Mouse (Mus musculus): ENCODE results near the gene Gm42791.

Gene Gm42791

GRCm38 (mm10) chr5:148885821-148886609, 108.9 kb downstream of the Gm42791 start:
- no peak for DNase-seq (ENCODE audit: low spot score in 2 of 2)

DNA sequence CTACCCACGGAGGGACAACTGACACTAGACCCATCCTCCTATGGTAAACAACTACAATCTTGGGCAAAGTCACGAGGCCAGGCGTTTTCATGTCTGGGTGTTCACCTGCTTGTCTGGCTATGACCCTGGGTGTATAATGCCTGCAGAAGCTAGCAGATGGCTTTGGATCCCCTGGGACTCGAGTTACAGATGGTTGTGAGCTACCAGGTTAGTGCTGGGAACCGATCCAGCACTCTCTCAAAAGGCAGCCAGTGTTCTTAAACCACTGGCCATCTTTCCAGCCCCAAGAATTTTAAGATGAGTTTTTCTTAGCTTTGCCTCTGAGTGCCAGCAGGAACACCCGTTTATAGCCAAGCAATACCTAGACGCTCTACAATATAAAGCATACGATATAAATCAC, 111.3 kb downstream of the Gm42791 start:
- DNase-seq (ENCODE audit: low spot score in 2 of 2) = no peak

- DNase-seq (ENCODE audit: low spot score in 2 of 2) = no peak
Measured at GRCm38 (mm10) chr5:148879218-148879617, 115.7 kb downstream of the Gm42791 start.

- no peak for DNase-seq (ENCODE audit: low spot score in 2 of 2)
Measured at GRCm38 (mm10) chr5:148873116-148873515, 121.8 kb downstream of the Gm42791 start.

- DNase-seq (ENCODE audit: low spot score in 2 of 2) = no peak
Measured at GRCm38 (mm10) chr5:148869583-148869982, 125.4 kb downstream of the Gm42791 start.

GRCm38 (mm10) chr5:148867766-148868165, 127.2 kb downstream of the Gm42791 start:
- DNase-seq (ENCODE audit: low spot score in 2 of 2) = no peak

- DNase-seq (ENCODE audit: low spot score in 2 of 2) = no peak
Measured at GRCm38 (mm10) chr5:148867171-148867570, 127.8 kb downstream of the Gm42791 start.

GRCm38 (mm10) chr5:148866571-148866970, 128.4 kb downstream of the Gm42791 start:
- DNase-seq (ENCODE audit: low spot score in 2 of 2) = no peak

DNA sequence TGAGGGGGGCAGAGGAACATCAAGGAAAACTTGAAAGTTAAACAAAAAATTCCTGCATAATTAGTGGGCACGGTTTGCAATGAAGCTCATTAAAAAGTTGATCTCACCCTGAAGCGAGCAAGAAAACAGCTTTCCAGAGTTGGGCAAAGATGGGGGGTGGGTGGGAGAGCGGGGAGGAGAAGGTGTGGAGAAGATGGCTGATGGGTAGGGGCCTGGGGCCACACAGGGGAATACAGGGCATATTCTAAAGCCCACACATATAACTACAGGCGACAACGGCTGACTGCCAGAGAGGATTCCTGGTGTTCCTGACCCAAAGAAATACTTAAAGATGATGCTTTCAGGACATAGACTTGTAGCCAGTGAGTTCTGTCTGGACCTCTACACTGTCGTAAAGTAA, 131.5 kb downstream of the Gm42791 start:
- no peak for DNase-seq (ENCODE audit: low spot score in 2 of 2)

GRCm38 (mm10) chr5:148862853-148863252, 132.1 kb downstream of the Gm42791 start:
- DNase-seq (ENCODE audit: low spot score in 2 of 2) = no peak

DNA sequence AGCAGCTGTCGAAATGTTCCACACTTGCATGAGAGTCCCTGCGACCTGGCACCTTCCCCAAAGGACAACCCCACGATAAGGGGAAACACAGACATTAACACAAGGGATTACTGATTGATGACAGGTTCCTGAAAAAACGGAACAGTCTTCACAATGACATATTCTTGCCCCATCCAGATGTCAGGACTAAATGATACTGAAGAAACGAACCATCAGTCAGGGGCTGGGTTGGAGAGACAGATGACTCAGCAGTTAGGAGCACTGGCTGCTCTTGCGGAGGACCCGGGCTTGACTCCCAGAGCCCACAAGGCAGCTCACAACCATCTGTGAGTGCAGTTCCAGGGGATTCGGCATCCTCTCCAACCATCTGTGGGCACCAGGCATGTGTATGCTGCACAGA, 132.8 kb downstream of the Gm42791 start:
- DNase-seq (ENCODE audit: low spot score in 2 of 2) = no peak

GRCm38 (mm10) chr5:148857522-148857921, 137.4 kb downstream of the Gm42791 start:
- no peak for DNase-seq (ENCODE audit: low spot score in 2 of 2)

- DNase-seq (ENCODE audit: low spot score in 2 of 2) = no peak
Measured at GRCm38 (mm10) chr5:148855047-148855446, 139.9 kb downstream of the Gm42791 start.

GRCm38 (mm10) chr5:148854166-148854565, 140.8 kb downstream of the Gm42791 start:
- DNase-seq (ENCODE audit: low spot score in 2 of 2) = peak; percentile 9 to 11

DNA sequence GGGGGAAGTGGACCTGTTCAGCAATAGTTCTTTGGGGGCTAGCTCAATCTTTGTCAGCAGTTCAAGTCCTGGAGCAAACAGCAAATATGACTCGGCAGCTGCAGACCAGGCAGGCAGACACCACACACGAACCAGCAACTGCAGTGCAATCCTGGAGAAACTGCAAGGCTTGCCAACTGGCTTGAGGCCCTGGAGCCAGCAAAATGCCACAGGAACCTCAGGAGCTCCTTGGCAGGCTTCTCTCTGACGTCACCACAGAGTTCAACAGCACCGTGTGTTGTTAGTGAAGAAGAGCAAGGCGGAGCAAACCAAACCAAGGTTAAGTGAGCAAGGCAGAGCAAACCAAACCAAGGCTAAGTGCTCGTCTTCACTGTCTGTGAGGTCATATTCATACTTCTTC, 145.4 kb downstream of the Gm42791 start:
- DNase-seq (ENCODE audit: low spot score in 2 of 2) = no peak

- no peak for DNase-seq (ENCODE audit: low spot score in 2 of 2)
Measured at GRCm38 (mm10) chr5:148847032-148847431, 147.9 kb downstream of the Gm42791 start.

All from right cerebral cortex, postnatal 36 days (tissue).